ENCODE assay signal across 8 mouse cellular contexts in the genomic region with DNA sequence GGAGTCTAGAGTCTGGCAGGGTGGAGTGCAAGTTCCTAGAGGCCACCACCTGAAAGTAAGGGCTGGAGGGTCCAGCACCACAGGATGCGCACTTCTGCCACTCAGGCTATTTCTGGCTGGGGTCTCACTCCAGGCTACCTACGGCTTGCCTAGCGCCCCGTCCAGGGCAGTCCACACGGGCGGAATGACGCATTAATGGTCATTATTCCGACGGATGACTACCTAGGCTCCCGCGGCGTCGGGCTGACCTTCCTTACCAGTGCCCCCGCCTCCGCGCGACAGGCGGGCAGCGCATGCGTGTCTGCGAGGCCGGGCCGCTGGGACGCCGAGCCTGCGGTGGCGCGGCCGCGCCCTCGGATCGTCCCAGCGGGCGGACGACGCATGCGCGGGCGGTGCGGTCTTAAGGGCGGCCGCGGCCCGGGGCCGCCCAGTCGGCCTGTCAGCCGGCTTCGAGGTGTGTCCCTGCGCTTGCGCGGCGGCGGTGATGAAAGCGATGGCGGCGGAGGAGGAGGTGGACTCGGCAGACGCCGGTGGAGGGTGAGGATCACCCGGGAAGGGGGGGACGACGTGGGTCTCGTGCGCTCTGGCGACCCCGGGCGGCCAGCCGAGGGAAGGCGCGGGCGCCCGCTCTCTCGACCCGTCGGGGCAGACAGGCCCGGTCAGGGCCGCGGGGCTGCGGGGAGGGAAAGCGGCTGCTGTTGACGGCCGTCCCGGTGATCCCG. TPM values are rescaled to one million over a fixed set of nuclear protein-coding genes. Genes with fewer than 3 reads are reported as not detected.
DNase-seq lines count a peak whose midpoint lies in the region; ATAC-seq lines count a peak whose summit lies in the region.

A gene (plus strand): TSS at position 306 of the 722 bp plus-strand sequence.

- H3K27ac ChIP-seq in forebrain, embryonic 11.5 days (ENCODE audit: low read depth, low read length), result no peak within 1 kb of the TSS
- peak within 1 kb of the TSS; percentile 84 for H3K27ac ChIP-seq in heart, embryonic 16.5 days (ENCODE audit: low read length)
- peak within 1 kb of the TSS; percentile 87 for H3K27ac ChIP-seq in liver, embryonic 15.5 days (replicated peaks)
- H3K27ac ChIP-seq in neural tube, embryonic 12.5 days, result peak within 1 kb of the TSS; percentile 15; the same call in 1 of the 2 replicates

- H3K27me3 ChIP-seq in forebrain, embryonic 11.5 days (ENCODE audit: control insufficient read depth, insufficient read depth, low read length), result no peaks in the 10 kb centered on the region
- H3K27me3 ChIP-seq in heart, embryonic 16.5 days (ENCODE audit: control insufficient read depth, insufficient read depth, low read length), result no peaks in the 10 kb centered on the region
- H3K27me3 ChIP-seq in liver, embryonic 15.5 days, result no peaks in the 10 kb centered on the region
- H3K27me3 ChIP-seq in neural tube, embryonic 12.5 days (replicated peaks), result no peaks in the 10 kb centered on the region

- peak; percentile 89 to 91 for DNase-seq in CD8-positive naive resting alpha-beta T cell, adult 2 months (ENCODE audit: low read depth in 2 of 2, low spot score in 2 of 2)
- DNase-seq in c-Kit-positive CD71-negative TER-119-negative erythroid progenitor cells, embryonic 14.5 days (ENCODE audit: low read depth), result peak; percentile 80
- DNase-seq in forebrain, embryonic 11.5 days (ENCODE audit: low spot score), result peak; percentile 95
- DNase-seq in kidney, postnatal 36 days, result peak; percentile 96 to 98
- peak; percentile 85 for DNase-seq in telencephalon, adult 2 months (ENCODE audit: low read depth, low spot score)

- ATAC-seq in forebrain, embryonic 11.5 days (replicated peaks; ENCODE audit: low FRiP score), result peak; percentile 98
- peak; percentile 98 for ATAC-seq in heart, embryonic 16.5 days (replicated peaks; ENCODE audit: extremely low read depth, insufficient read depth, low FRiP score)
- ATAC-seq in liver, embryonic 15.5 days (ENCODE audit: insufficient read depth), result peak; percentile 94
- ATAC-seq in neural tube, embryonic 12.5 days (ENCODE audit: low FRiP score, low read depth), result peak; percentile 97

- no peaks in the 10 kb centered on the region for H3K4me1 ChIP-seq in forebrain, embryonic 11.5 days (replicated peaks; ENCODE audit: control insufficient read depth, insufficient read depth, low read length)
- H3K4me1 ChIP-seq in heart, embryonic 16.5 days (ENCODE audit: control insufficient read depth, insufficient read depth, low read length), result peaks cover 7% of the 10 kb centered on the region; the same call in 1 of the 2 replicates
- peaks cover 69% of the 10 kb centered on the region for H3K4me1 ChIP-seq in liver, embryonic 15.5 days (replicated peaks)
- no peaks in the 10 kb centered on the region; the same call in 1 of the 2 replicates for H3K4me1 ChIP-seq in neural tube, embryonic 12.5 days

- H3K9me3 ChIP-seq in forebrain, embryonic 11.5 days (ENCODE audit: control insufficient read depth, low read length), result no peaks in the 10 kb centered on the region
- H3K9me3 ChIP-seq in heart, embryonic 16.5 days (replicated peaks; ENCODE audit: control insufficient read depth, low read length), result no peaks in the 10 kb centered on the region
- no peaks in the 10 kb centered on the region for H3K9me3 ChIP-seq in liver, embryonic 15.5 days (replicated peaks)
- no peaks in the 10 kb centered on the region for H3K9me3 ChIP-seq in neural tube, embryonic 12.5 days

- WGBS in forebrain, embryonic 11.5 days, result under 1% methylated on average over 81 of the region's 84 CpGs
- under 1% methylated on average over 83 of the region's 84 CpGs for WGBS in heart, embryonic 16.5 days
- WGBS in liver, embryonic 15.5 days (ENCODE audit: insufficient replicate concordance), result under 1% methylated on average over 84 of the region's 84 CpGs
- WGBS in neural tube, embryonic 12.5 days, result under 1% methylated on average over 84 of the region's 84 CpGs

- no peaks in the 10 kb centered on the region for H3K36me3 ChIP-seq in forebrain, embryonic 11.5 days (ENCODE audit: control insufficient read depth, insufficient read depth, low read length)
- no peaks in the 10 kb centered on the region for H3K36me3 ChIP-seq in heart, embryonic 16.5 days (ENCODE audit: control insufficient read depth, insufficient read depth)
- no peaks in the 10 kb centered on the region for H3K36me3 ChIP-seq in liver, embryonic 15.5 days (replicated peaks)
- H3K36me3 ChIP-seq in neural tube, embryonic 12.5 days, result no peaks in the 10 kb centered on the region

- H3K4me3 ChIP-seq in forebrain, embryonic 11.5 days (ENCODE audit: low read depth, low read length), result peak within 1 kb of the TSS; percentile 56
- H3K4me3 ChIP-seq in heart, embryonic 16.5 days (ENCODE audit: low read length), result peak within 1 kb of the TSS; percentile 83
- H3K4me3 ChIP-seq in liver, embryonic 15.5 days (replicated peaks), result peak within 1 kb of the TSS; percentile 89
- H3K4me3 ChIP-seq in neural tube, embryonic 12.5 days, result peak within 1 kb of the TSS; percentile 63

- peak within 1 kb of the TSS; percentile 63 for H3K4me2 ChIP-seq in forebrain, embryonic 11.5 days (ENCODE audit: low read depth, low read length, severe bottlenecking)
- H3K4me2 ChIP-seq in heart, embryonic 16.5 days (ENCODE audit: low read depth, low read length), result peak within 1 kb of the TSS; percentile 81
- peak within 1 kb of the TSS; percentile 95 for H3K4me2 ChIP-seq in liver, embryonic 15.5 days
- H3K4me2 ChIP-seq in neural tube, embryonic 12.5 days (replicated peaks), result peak within 1 kb of the TSS; percentile 69

- H3K9ac ChIP-seq in forebrain, embryonic 11.5 days (ENCODE audit: low read length), result peak within 1 kb of the TSS; percentile 75
- H3K9ac ChIP-seq in heart, embryonic 16.5 days (ENCODE audit: low read length), result peak within 1 kb of the TSS; percentile 95
- peak within 1 kb of the TSS; percentile 90 for H3K9ac ChIP-seq in liver, embryonic 15.5 days
- H3K9ac ChIP-seq in neural tube, embryonic 12.5 days, result peak within 1 kb of the TSS; percentile 77

RNA-seq across cellular contexts. Expression of the gene that starts here (rescaled TPM):
- 19.3 and 19.7 TPM in 2 replicates for polyA plus RNA-seq in forebrain, embryonic 11.5 days (2014; fragmentation: Nextera tagmentation; extraction: Ambion mirVana)
- polyA plus RNA-seq in heart, embryonic 16.5 days (2015; fragmentation: Nextera tagmentation; extraction: Ambion mirVana), result 21.9 and 23.5 TPM in 2 replicates
- 24.6 and 27.0 TPM in 2 replicates for polyA plus RNA-seq in liver, embryonic 15.5 days (2015; fragmentation: Nextera tagmentation; extraction: Ambion mirVana)
- 20.4 and 21.2 TPM in 2 replicates for polyA plus RNA-seq in neural tube, embryonic 12.5 days (2016; fragmentation: Nextera tagmentation; extraction: Ambion mirVana)
